Mouse (Mus musculus) gastrocnemius, postnatal 25 days (tissue): ENCODE results near the gene Tgoln1. TPM values are rescaled to one million over a fixed set of nuclear protein-coding genes. Genes with fewer than 3 reads are reported as not detected.

Experiments
- total RNA-seq, 2 experiments: library from RNA; stranded (reverse); gene quantifications; 1 replicate in 1 of 2; 2 replicates in 1 of 2; pipeline ENCODE4 v1.2.3; 2021

Gene Tgoln1
- total RNA-seq, 2 experiments from 2014 or later: 20.6 to 22.9 TPM

Other genes starting within 250 kb of the Tgoln1 start
- 10 to 100 TPM; 97.2 to 99.9 TPM for gene Vamp5, start 236.5 kb downstream of the Tgoln1 start, total RNA-seq
- gene Vamp8, start 226.3 kb downstream of the Tgoln1 start, total RNA-seq: 10 to 100 TPM; 44.2 to 49.7 TPM
- gene Ggcx, start 202.7 kb downstream of the Tgoln1 start, total RNA-seq: 10 to 100 TPM; 12.3 to 16.4 TPM
- 100 to 1,000 TPM; 113 to 118 TPM for gene Mat2a, start 177.4 kb downstream of the Tgoln1 start, total RNA-seq
- gene Sh2d6, start 95.3 kb downstream of the Tgoln1 start, total RNA-seq: 1 to 10 TPM in 1 of 2 experiments, under 1 TPM in 1; 1.00 to 1.3 TPM
- 10 to 100 TPM in 1 of 2 experiments, 1 to 10 TPM in 1; 8.1 to 10.5 TPM for gene Capg, start 72.6 kb downstream of the Tgoln1 start, total RNA-seq
- gene Elmod3, start 18.6 kb downstream of the Tgoln1 start, total RNA-seq: 1 to 10 TPM; 8.6 to 9.3 TPM
- 10 to 100 TPM; 55.9 to 73.4 TPM for gene Retsat, start 18.5 kb downstream of the Tgoln1 start, total RNA-seq
- 1 to 10 TPM; 4.8 to 5.8 TPM for gene Tcf7l1, start 172.3 kb upstream of the Tgoln1 start, total RNA-seq